Mouse (Mus musculus) neutrophil, adult 5-6 weeks (primary cell): ENCODE measurements around the gene Prdx6b. TPM values are rescaled to one million over a fixed set of nuclear protein-coding genes. Genes with fewer than 3 reads are reported as not detected.
A peak's percentile ranks its signal among the peaks of the same experiment; 100 is the strongest.

Experiments used
- ATAC-seq: fragments of 151-379, 151-347 bp; 2 replicates; pipeline ENCODE4 v1.8.0; 2017; ENCODE audit warnings: mild to moderate bottlenecking, moderate TSS enrichment; ENCODE audit not compliant: insufficient number of reproducible peaks, poor library complexity, low FRiP score, severe bottlenecking; ENCODE audit errors: extremely low read depth
- total RNA-seq: library from RNA; stranded (forward); fragments of 200-1000 nt; gene quantifications from 2 replicates; pipeline ENCODE4 v1.2.3, GENCODE M21; 2017

Prdx6b gene
- total RNA-seq, 1 experiment from 2014 or later: not detected

GRCm38 (mm10) chr2:80315242-80316161 lies 23.2 kb downstream of the Prdx6b start, which contains the start of gene Dnajc10:
Dnajc10 (plus strand) TSS chr2:80315466.
- ATAC-seq: peak; percentile 88

GRCm38 (mm10) chr2:80322878-80323277 lies 30.6 kb downstream of the Prdx6b start:
- no peak for ATAC-seq

GRCm38 (mm10) chr2:80325779-80326178 lies 33.5 kb downstream of the Prdx6b start:
- no peak for ATAC-seq

GRCm38 (mm10) chr2:80327272-80327671 lies 35.0 kb downstream of the Prdx6b start:
- ATAC-seq: no peak

- no peak for ATAC-seq
Measured at GRCm38 (mm10) chr2:80328961-80329653, 36.8 kb downstream of the Prdx6b start.

- ATAC-seq: no peak
Measured at GRCm38 (mm10) chr2:80340537-80340936, 48.3 kb downstream of the Prdx6b start.

Other genes starting within 250 kb of the Prdx6b start
- 0.12 and 0.25 TPM in 2 replicates for gene Pde1a, start 163.0 kb upstream of the Prdx6b start, total RNA-seq
- 64.7 and 67.5 TPM in 2 replicates for gene Dnajc10, start 23.0 kb downstream of the Prdx6b start, total RNA-seq
- gene Frzb, start 155.2 kb downstream of the Prdx6b start, total RNA-seq: not detected in 2 replicates